Mouse (Mus musculus) intestine, embryonic 14.5 days (tissue): ENCODE data around the gene Cyb5d1. TPM values are rescaled to one million over a fixed set of nuclear protein-coding genes. Genes with fewer than 3 reads are reported as not detected.

Source experiments
- ATAC-seq: fragments of 200-750 bp; cut with Nextera tagmentation; replicated peaks from 2 replicates; pipeline ENCODE4 v1.8.0; 2017; ENCODE audit warnings: low read depth, moderate number of reproducible peaks, moderate TSS enrichment, moderate library complexity; ENCODE audit not compliant: low FRiP score, low TSS enrichment
- DNase-seq: peaks from one replicate; pipeline ENCODE4 v3.0.0-alpha.2; 2018; ENCODE audit warnings: low spot score
- H3K27ac ChIP-seq: fragments of 300-500 bp; sonication (generic); 2 replicates; pipeline ENCODE4 v1.5.1; 2014; ENCODE audit warnings: low read depth, mild to moderate bottlenecking, control low read depth
- H3K27me3 ChIP-seq: fragments of 300-500 bp; sonication (generic); replicated peaks from 2 replicates; pipeline ENCODE4 v1.6.1; 2014; ENCODE audit warnings: low read length, control low read depth; ENCODE audit not compliant: control insufficient read depth, insufficient read depth
- H3K36me3 ChIP-seq: fragments of 300-500 bp; sonication (generic); 2 replicates; pipeline ENCODE4 v1.6.1; 2014; ENCODE audit warnings: low read length, control low read depth; ENCODE audit not compliant: control insufficient read depth, insufficient read depth
- H3K4me1 ChIP-seq: fragments of 300-500 bp; sonication (generic); replicated peaks from 2 replicates; pipeline ENCODE4 v1.6.1; 2014; ENCODE audit warnings: low read length, control low read depth, mixed read lengths; ENCODE audit not compliant: control insufficient read depth, insufficient read depth
- H3K4me2 ChIP-seq: fragments of 300-500 bp; sonication (generic); 2 replicates; pipeline ENCODE4 v1.6.1; 2014; ENCODE audit warnings: low read length
- H3K4me3 ChIP-seq: fragments of 300-500 bp; sonication (generic); 2 replicates; pipeline ENCODE4 v1.5.1; 2014; ENCODE audit warnings: low read depth, low read length, control low read depth, mixed read lengths
- H3K9ac ChIP-seq: fragments of 300-500 bp; sonication (generic); 2 replicates; pipeline ENCODE4 v1.6.1; 2014; ENCODE audit warnings: mild to moderate bottlenecking, low read length
- H3K9me3 ChIP-seq: fragments of 300-500 bp; sonication (generic); 2 replicates; pipeline ENCODE4 v1.6.1; 2016; ENCODE audit warnings: low read length, control low read depth; ENCODE audit not compliant: control insufficient read depth
- WGBS: fragments of 180-500 bp; shearing (Covaris S2); extraction: QIAGEN DNeasy Blood & Tissue Kit; methylation state at CpG from one replicate; pipeline ENCODE4 v1.1.7; 2014; 5-methylcytosine and 5-hydroxymethylcytosine counted together
- polyA plus RNA-seq: library from polyadenylated mRNA; unstranded; fragments of >200 nt; fragmentation: Nextera tagmentation; extraction: Ambion mirVana; gene quantifications from 2 replicates; pipeline ENCODE4 v1.2.1, GENCODE M21; 2014

Gene Cyb5d1
- polyA plus RNA-seq, 1 experiment from 2014 or later, result 23.8 TPM

- Histone ChIP-seq H3K4me3 (no peak overlapping the region), H3K27ac (no peak overlapping the region), H3K9me3 (no peaks in the 10 kb centered on the region), H3K4me2 (no peak overlapping the region), H3K27me3 (no peaks in the 10 kb centered on the region), H3K4me1 (peaks cover 8% of the 10 kb centered on the region; the same call in 1 of the 2 replicates), H3K36me3 (no peaks in the 10 kb centered on the region), H3K9ac (no peak overlapping the region)
- no peak for ATAC-seq
- DNase-seq, result no peak
- 17% methylated on average over 4 of the region's 4 CpGs for WGBS
These were observed 33.3 kb upstream of the Cyb5d1 start for GRCm38 (mm10) chr11:69428751-69429150.

GRCm38 (mm10) chr11:69426246-69426645 is 30.8 kb upstream of the Cyb5d1 start:
- Histone ChIP-seq H3K9ac (no peak overlapping the region), H3K27me3 (peaks cover 15% of the 10 kb centered on the region), H3K36me3 (no peaks in the 10 kb centered on the region), H3K4me3 (no peak overlapping the region), H3K4me1 (peaks cover 3% of the 10 kb centered on the region; the same call in 1 of the 2 replicates), H3K27ac (no peak overlapping the region), H3K9me3 (no peaks in the 10 kb centered on the region), H3K4me2 (no peak overlapping the region)
- ATAC-seq (no peak), DNase-seq (no peak)
- 80% methylated on average over 2 of the region's 2 CpGs for WGBS

- peaks cover 16% of the 10 kb centered on the region for H3K4me1 ChIP-seq
- peaks cover 22% of the 10 kb centered on the region for H3K27me3 ChIP-seq
- no peak overlapping the region for H3K9ac ChIP-seq
- no peak for ATAC-seq
- no peaks in the 10 kb centered on the region for H3K36me3 ChIP-seq
- H3K4me3 ChIP-seq, result no peak overlapping the region
- H3K9me3 ChIP-seq, result no peaks in the 10 kb centered on the region
- DNase-seq, result no peak
- WGBS, result 62% methylated on average over 6 of the region's 6 CpGs
- H3K4me2 ChIP-seq, result no peak overlapping the region
- H3K27ac ChIP-seq, result no peak overlapping the region
These were observed 28.5 kb upstream of the Cyb5d1 start for GRCm38 (mm10) chr11:69423885-69424284.

- Histone ChIP-seq H3K36me3 (no peaks in the 10 kb centered on the region), H3K9me3 (no peaks in the 10 kb centered on the region), H3K4me2 (no peak overlapping the region), H3K4me3 (no peak overlapping the region), H3K4me1 (peaks cover 16% of the 10 kb centered on the region), H3K27me3 (peaks cover 22% of the 10 kb centered on the region), H3K27ac (no peak overlapping the region), H3K9ac (no peak overlapping the region)
- 87% methylated on average over 10 of the region's 10 CpGs for WGBS
- DNase-seq (no peak), ATAC-seq (no peak)
These were observed 27.4 kb upstream of the Cyb5d1 start for GRCm38 (mm10) chr11:69422842-69423241.

GRCm38 (mm10) chr11:69421131-69421977 is 25.9 kb upstream of the Cyb5d1 start:
- Histone ChIP-seq H3K4me2 (no peak overlapping the region), H3K4me1 (peaks cover 21% of the 10 kb centered on the region), H3K27ac (no peak overlapping the region), H3K4me3 (no peak overlapping the region), H3K9ac (no peak overlapping the region), H3K27me3 (peaks cover 22% of the 10 kb centered on the region), H3K9me3 (no peaks in the 10 kb centered on the region), H3K36me3 (no peaks in the 10 kb centered on the region)
- ATAC-seq (no peak), DNase-seq (no peak)
- WGBS, result 21% methylated on average over 25 of the region's 25 CpGs

- Histone ChIP-seq H3K9ac (no peak overlapping the region), H3K4me1 (peaks cover 21% of the 10 kb centered on the region), H3K27ac (no peak overlapping the region)
These were observed 25.1 kb upstream of the Cyb5d1 start for GRCm38 (mm10) chr11:69420554-69421000.

GRCm38 (mm10) chr11:69419813-69420553 is 24.6 kb upstream of the Cyb5d1 start:
- under 1% methylated on average over 30 of the region's 31 CpGs for WGBS
- H3K4me3 ChIP-seq, result peak overlapping the region; percentile 90
- H3K36me3 ChIP-seq, result no peaks in the 10 kb centered on the region
- H3K4me1 ChIP-seq, result peaks cover 24% of the 10 kb centered on the region
- H3K9me3 ChIP-seq, result no peaks in the 10 kb centered on the region
- H3K9ac ChIP-seq, result peak overlapping the region; percentile 49
- peaks cover 22% of the 10 kb centered on the region for H3K27me3 ChIP-seq
- ATAC-seq, result no peak
- peak overlapping the region; percentile 94 for H3K4me2 ChIP-seq
- peak; percentile 74 for DNase-seq
- peak overlapping the region; percentile 86 for H3K27ac ChIP-seq

More at GRCm38 (mm10) chr11:69420554-69421000, 25.1 kb upstream of the Cyb5d1 start:
- WGBS, result 13% methylated on average over 10 of the region's 10 CpGs
- Histone ChIP-seq H3K4me3 (peak overlapping the region; percentile 90), H3K9me3 (no peaks in the 10 kb centered on the region), H3K27me3 (peaks cover 22% of the 10 kb centered on the region), H3K36me3 (no peaks in the 10 kb centered on the region), H3K4me2 (peak overlapping the region; percentile 94)
- DNase-seq, result peak; percentile 64
- ATAC-seq, result no peak

- peak; percentile 76 for DNase-seq
- H3K9ac ChIP-seq, result peak overlapping the region; percentile 49
- peaks cover 29% of the 10 kb centered on the region for H3K4me1 ChIP-seq
- H3K4me3 ChIP-seq, result peak overlapping the region; percentile 90
- no peaks in the 10 kb centered on the region for H3K9me3 ChIP-seq
- H3K27me3 ChIP-seq, result peaks cover 22% of the 10 kb centered on the region
- WGBS, result under 1% methylated on average over 19 of the region's 19 CpGs
- H3K4me2 ChIP-seq, result peak overlapping the region; percentile 94
- peak overlapping the region; percentile 86 for H3K27ac ChIP-seq
- no peak for ATAC-seq
- H3K36me3 ChIP-seq, result no peaks in the 10 kb centered on the region
These were observed 24.0 kb upstream of the Cyb5d1 start for GRCm38 (mm10) chr11:69419443-69419812.
